Mouse (Mus musculus) cerebellum, postnatal 4 days (tissue): ENCODE results near the gene Mettl16.
A peak's percentile ranks its signal among the peaks of the same experiment; 100 is the strongest.

Experiments used
- DNase-seq, 2 experiments: peaks; one replicate each; pipeline ENCODE4 v3.0.0; 2022; ENCODE audit warnings: low spot score in 2 of 2, mixed read lengths in 1 of 2

Mettl16 gene

GRCm38 (mm10) chr11:74843761-74844160 is 73.1 kb downstream of the Mettl16 start:
- no peak for DNase-seq

DNA sequence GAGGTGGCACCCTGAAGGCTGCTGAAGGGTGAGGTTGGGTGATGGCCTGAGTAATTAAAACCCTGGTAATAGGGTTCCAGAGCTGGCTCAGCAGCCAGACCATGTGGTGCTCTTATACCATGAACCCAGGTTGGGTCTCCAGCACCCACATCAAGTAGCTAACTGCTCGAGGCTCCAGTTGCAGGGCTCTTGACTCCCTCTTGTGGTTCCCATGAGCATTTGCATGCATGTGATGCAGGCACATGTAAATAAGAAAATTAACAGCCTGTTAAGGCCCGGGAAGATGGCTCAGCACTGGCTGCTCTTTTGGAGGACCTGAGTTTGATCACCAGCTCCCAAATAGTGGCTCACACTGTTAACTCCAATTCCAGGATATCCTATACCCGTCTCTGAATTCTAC is 75.2 kb downstream of the Mettl16 start:
- no peak for DNase-seq

DNA sequence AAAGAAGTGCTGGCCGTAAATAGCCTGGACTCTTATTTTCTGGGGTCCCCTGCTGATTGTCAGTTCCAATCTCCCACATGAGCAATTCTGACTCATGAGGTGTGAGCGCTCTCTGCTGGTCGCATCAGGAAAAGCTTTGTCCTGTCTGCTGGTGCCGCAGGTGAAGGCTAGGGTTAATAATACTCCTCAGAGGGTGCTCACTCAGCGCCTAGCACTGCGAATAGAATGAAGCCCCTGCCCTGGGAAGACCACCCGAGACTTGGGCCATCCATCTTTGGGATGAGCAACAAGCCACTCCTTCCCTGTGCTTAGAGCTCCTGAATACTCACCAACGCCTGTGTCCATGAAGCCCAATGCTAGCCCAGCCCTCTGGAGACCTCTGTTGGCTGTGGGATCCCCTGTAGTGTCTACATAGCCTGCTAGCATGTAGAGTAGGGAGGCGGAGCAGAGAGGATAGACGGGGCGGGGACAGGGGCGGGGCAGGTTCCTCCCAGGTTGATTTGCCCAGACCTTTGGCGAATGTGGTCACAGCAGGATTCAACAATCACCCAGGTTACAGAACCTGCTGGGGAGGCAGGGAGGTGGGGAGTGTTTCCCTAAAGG is 77.4 kb downstream of the Mettl16 start:
- peak in 1 of 2 experiments; percentile 85 for DNase-seq

GRCm38 (mm10) chr11:74850998-74851661 is 80.5 kb downstream of the Mettl16 start:
- no peak for DNase-seq

GRCm38 (mm10) chr11:74857756-74858155 is 87.1 kb downstream of the Mettl16 start:
- DNase-seq: no peak

GRCm38 (mm10) chr11:74862129-74862528 is 91.5 kb downstream of the Mettl16 start:
- DNase-seq: no peak

- DNase-seq: no peak
Observed at GRCm38 (mm10) chr11:74863471-74863870, 92.8 kb downstream of the Mettl16 start.

GRCm38 (mm10) chr11:74864421-74864820 is 93.8 kb downstream of the Mettl16 start:
- no peak for DNase-seq

GRCm38 (mm10) chr11:74865252-74865651 is 94.6 kb downstream of the Mettl16 start:
- no peak for DNase-seq

GRCm38 (mm10) chr11:74866640-74867039 is 96.0 kb downstream of the Mettl16 start:
- DNase-seq: peak in 1 of 2 experiments; percentile 79

DNA sequence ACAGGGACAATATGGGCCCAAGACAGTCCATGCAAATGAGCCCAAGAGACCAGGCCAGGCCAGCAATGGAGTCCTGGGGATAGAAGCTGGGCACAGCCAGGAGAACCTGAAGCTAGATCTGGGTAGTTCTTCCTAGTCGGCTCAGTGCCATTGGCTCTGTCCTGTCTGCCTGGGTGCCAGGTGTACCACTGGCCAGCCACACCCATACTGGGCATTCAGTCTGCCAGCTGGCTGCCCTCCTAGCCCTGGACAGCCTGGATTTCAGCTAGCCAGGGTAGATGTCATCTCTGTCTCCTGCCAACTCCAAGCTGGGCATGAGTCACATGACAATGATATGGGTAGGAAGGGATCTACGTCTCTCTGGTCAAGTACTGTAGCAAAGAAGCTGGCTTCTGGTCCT is 96.6 kb downstream of the Mettl16 start:
- peak in 1 of 2 experiments; percentile 71 for DNase-seq

DNA sequence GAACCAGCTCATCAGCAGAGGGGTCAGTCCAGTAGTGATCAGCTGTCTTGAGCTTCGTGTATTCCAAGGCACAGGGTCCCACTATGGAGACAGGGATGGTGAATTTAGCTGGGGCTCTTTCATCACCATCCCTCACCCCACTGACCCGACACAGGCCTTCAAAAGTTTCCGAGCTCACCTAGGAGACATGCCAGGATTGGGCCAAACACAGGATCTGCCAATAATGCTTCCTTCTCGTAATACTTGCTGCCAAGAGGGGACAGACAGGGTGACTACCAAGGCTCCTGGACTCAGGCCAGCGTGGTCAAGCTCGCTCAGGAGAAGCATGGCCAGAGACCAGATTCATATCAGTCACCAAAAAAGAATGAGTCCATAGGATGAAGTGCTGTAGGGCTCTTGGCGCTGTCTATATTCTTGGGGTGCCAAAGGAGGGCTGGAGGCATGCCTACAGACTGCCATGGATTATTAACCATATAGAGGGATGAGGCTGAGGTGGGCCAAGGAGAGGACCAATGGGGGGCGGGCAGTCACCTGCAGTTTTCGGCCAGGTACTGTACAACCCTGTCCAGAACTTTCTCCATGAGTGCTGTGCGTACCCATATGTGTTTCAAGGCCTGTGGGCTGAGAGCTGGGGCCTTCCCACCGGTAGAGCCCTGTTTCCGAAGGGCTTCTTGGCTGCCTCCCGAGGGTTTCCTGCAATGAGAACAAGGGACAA is 97.6 kb downstream of the Mettl16 start:
- no peak for DNase-seq

DNA sequence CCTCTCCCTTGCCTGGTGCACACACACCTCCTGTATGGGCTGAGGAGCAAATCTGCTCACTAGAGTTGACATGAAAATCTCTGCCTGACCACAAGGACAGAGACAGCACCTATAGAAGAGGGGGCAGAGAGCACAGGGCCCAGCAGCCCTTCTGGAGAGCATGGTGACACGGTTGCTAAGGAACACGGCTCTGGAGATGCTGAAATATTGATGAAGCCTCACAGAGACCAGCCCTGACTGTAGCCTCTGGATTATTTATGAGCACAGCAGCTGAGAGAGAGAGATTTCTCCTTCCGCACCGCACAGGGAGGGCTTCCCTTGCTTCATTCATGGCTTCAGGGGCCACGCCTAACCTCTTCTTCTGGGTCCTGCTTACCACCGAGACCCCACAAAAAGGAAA is 99.0 kb downstream of the Mettl16 start:
- DNase-seq: no peak

DNA sequence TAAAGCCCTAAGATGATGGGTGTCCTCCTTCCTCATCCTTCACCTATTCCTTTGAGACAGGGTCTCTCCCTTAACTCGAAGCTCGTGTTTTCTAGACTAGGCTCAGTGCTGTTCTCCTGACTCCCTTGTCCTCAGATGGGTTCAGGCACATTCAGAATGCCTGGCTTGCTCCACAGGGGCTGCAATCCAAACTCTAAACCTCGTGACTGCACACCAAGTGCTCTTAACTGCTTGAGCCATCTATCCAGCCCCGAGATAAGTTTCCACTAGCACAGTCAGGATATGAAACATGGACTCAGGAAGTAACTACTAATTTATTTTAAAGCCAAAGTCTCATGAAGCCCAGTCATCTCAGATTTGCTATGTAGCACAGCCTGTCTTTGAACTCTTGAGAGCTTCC is 99.9 kb downstream of the Mettl16 start:
- no peak for DNase-seq

GRCm38 (mm10) chr11:74870991-74871622 is 100.5 kb downstream of the Mettl16 start:
- DNase-seq: no peak

DNA sequence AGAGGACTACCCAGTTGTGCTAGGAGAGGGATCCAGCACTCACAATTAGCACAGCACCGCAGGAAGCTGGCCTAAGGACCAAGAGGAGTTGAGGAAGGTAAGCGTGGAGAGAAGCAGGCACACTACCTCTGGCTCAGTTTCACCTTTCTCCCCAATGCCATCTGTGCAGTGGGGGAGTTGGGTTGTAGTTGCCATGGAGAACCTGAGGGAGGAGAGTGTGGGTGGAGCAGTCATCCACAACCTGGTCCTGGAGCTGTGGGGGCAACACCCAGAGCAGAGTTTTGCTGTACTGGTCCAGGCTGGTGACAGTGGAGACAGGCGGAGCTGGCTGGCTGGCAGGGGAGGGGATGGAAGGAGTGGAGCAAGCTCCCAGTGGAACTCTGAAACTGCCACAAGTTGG is 104.0 kb downstream of the Mettl16 start:
- no peak for DNase-seq

- DNase-seq: peak in 1 of 2 experiments; percentile 66
Observed at GRCm38 (mm10) chr11:74876801-74877200, 106.2 kb downstream of the Mettl16 start.
